Mouse (Mus musculus) megakaryocyte progenitor cell, adult 5-6 weeks (primary cell): ENCODE measurements around the gene Olfm4. TPM values are rescaled to one million over a fixed set of nuclear protein-coding genes. Genes with fewer than 3 reads are reported as not detected.

ENCODE experiments used
- ATAC-seq: replicated peaks from 2 replicates; pipeline ENCODE4 v1.8.0; 2016; ENCODE audit warnings: mild to moderate bottlenecking, moderate TSS enrichment, inconsistent platforms; ENCODE audit not compliant: poor library complexity
- total RNA-seq, 2 experiments: library from RNA; stranded (forward) in 1 of 2; stranded (reverse) in 1 of 2; fragments of 157-497, 149-512 nt in 1 of 2; fragments of 200-1000 nt in 1 of 2; gene quantifications; 2 replicates each; pipeline versions ENCODE4 v1.2.3 to v1.2.4; 2015 to 2017

Olfm4 gene
- total RNA-seq (2015) (5.0 and 5.4 TPM in 2 replicates), total RNA-seq (2017) (3.9 and 4.0 TPM in 2 replicates)

GRCm38 (mm10) chr14:79983781-79984180 lies at the start of gene Olfm4:
Olfm4 (plus strand) TSS chr14:79984081.
- ATAC-seq: no peak

- ATAC-seq: no peak
Observed at GRCm38 (mm10) chr14:79934426-79934825, 49.5 kb upstream of the Olfm4 start.

DNA sequence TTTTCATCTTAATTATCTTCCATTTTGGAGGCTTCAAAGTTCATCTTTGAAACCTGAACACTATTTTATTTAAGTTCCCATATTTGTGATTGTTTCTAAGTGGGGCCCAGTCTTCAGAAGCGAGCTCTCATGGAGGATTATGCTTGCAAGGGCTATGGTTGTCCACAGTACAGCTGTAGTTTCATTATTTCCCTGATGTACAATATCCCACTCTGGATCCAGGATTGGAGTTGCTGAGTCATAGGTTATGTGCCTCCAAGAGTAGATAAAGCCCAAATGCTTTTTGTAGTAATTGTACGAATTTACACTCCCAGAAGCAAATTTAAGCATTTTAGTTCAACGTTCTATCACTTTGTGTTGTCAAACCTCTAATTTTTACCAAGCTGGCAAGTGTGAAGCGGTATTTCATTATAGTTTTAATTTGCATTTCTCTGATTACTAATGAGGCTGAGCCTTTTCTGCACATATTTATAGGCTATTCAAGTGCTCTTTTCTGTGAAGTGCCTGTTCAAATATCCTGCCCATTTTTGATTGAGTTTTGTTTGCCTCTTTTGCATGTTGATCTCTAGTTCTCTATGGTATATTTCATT lies 46.9 kb upstream of the Olfm4 start:
- no peak for ATAC-seq

- ATAC-seq: no peak
Observed at GRCm38 (mm10) chr14:79945876-79946275, 38.0 kb upstream of the Olfm4 start.

DNA sequence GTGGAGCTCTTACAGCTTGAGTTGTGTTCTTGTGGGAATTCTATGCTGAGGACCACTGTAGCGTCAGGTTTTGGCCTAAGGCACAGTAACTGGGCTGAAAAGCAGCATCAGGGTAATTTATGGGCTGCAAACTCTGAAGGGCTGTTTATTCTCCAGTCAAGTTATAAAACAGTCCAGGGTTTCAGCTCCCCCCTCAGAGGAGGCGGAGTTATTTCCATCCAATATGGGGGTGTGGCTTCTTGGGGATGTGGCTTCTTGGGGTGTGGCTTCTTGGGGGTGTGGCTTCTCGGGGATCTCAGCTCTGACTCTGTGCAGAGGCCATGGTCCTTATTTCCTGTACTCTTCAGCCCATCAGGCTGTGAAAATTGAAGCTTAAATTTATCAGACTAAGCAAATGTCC lies 28.2 kb upstream of the Olfm4 start:
- no peak for ATAC-seq

GRCm38 (mm10) chr14:79957789-79958487 lies 25.9 kb upstream of the Olfm4 start:
- no peak for ATAC-seq

DNA sequence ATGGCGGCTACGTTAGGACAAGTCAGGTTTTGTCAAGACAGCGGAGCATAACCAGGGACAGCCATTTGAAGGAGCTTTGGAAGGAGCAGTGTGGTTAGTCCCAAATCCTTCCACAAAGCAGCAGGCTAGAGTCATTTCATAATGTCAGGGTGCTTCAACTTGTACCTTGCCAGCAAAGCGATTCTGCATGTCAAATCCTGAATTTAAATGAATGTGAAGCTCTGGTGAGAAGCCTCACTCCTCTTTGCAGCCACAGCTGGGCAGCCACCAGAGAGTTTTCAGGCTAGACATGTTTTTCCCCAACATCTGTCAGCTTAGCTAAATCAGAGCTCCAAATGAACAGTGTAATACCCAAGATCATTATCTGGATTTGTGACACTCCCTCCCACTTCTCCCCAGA lies 22.7 kb upstream of the Olfm4 start:
- no peak for ATAC-seq

DNA sequence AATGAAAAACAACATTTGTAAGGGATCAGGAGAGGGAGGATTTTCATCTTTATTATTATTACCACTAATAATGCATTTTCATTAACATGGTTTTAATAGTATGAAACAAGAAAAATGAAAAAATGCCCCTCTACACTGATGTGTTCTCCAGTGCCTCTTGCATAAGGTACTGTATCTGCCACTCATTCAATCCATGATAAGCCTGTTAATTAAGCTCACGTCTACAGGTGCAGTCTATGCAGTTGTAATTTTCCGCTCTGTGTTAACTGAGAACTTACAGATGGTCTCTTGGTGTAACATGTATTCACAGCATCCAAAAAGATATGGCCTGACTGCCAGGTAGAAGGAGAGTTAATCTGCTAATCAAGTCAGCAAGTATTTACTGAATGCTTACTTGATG lies 22.3 kb upstream of the Olfm4 start:
- ATAC-seq: no peak

DNA sequence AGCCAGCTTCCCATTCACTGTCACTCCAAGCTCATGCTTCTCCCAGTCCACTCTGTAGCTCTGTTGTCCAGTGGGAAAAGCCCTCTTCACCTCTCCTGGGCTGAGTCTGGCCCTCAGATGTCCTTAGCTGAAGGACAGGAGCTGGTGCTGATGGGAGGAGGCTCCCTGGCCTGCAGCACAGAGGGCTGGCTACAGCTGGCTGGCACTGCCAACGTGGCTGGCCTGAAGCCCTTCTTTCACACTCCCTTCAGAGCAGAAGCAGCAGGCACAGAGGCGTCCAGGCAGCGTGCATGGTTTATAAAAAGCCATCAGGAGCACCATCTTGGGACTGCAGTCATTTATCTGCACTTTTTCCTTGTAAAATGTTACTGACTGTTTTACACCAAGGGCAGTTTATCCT lies 13.7 kb upstream of the Olfm4 start:
- no peak for ATAC-seq

- ATAC-seq: no peak
Observed at GRCm38 (mm10) chr14:79970928-79971738, 12.7 kb upstream of the Olfm4 start.

DNA sequence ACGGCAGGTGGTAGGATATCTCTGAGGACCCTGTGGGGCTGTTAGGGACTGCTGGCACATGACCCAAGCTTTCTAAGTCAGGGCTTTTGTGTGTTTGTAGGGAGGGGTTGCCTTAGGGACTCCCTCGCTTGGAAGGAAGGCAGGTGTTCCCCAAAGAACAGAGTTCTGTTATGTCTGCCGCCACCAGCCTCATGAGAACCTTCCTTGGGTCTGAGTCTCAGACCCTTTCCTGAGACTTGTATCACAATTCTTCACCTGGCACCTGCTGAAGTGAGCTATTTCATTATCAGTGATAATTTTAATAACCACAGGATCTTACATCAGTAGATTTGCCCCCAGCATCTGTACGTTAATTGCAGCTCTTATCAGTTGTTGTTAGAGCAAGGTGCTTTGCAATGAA lies 2.4 kb upstream of the Olfm4 start:
- ATAC-seq: no peak

DNA sequence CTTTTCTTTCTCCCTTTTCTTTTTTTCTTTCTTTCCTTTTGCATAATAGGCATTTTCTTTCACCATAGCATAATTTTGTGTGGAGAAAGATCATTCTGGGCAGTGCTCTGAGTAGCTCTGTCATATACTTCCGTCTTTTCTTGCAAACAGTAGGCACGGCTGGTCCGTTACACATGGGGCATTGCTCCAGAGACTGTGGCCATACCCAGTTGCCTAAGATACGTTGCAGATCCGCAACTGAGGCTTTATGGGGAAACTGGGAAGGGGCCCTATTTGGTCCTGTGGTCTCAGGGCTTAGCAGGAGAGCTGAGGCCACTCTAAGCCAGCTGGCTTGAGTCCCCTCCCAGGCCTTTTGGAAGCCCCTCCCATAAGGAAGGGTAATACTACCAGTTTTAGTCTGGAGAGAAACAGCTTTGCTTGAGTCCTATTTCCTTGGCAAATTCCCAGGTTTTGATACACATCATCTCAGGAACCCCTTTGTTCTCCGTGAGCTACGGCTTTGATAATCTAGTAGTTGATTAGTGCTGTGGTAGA lies 1.3 kb downstream of the Olfm4 start:
- no peak for ATAC-seq

- ATAC-seq: no peak
Observed at GRCm38 (mm10) chr14:79985696-79986095, 1.8 kb downstream of the Olfm4 start.

DNA sequence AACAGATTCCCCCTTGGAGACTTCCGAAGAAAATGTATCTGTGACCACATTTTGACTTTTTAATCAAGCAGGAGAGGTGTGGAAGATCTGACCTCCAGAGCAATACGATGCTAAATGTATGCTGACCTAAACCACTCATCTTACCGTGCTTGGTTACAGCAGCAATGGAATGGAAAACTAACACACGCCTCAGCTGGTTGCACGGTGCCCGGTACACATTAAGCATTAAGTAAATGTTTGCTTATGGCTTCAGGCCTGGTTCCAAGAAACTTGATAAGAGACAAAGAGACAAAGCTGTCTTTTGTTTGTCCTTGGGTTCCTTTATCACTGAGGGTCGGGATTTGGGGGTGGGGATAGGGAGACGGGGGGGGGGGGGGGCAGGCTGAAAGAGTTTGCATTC lies 3.0 kb downstream of the Olfm4 start:
- ATAC-seq: no peak

DNA sequence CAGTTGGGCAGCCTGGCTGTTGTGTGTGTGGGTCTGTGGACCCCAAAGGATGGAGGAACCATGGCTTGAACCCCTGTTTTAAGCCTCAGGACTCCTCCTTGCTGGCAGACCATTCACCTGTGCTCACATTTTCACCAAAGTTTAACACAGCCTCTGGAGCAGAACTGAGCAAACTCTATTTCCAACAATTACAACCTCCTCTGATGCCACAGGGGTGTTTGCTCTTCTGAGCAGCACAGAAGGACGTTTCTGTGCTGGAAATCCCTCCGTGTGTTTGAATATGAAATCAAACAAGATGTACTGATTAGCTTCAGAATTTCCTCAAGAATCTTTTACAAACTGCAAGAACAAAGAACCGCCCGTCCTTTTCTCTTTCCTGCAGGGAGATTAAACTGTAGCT lies 5.9 kb downstream of the Olfm4 start:
- ATAC-seq: no peak

- no peak for ATAC-seq
Observed at GRCm38 (mm10) chr14:79990547-79990946, 6.7 kb downstream of the Olfm4 start.

GRCm38 (mm10) chr14:79997534-79997933 lies 13.7 kb downstream of the Olfm4 start:
- no peak for ATAC-seq

- ATAC-seq: peak; percentile 44; the same call in 1 of the 2 replicates
Observed at GRCm38 (mm10) chr14:80000110-80000531, 16.2 kb downstream of the Olfm4 start.

DNA sequence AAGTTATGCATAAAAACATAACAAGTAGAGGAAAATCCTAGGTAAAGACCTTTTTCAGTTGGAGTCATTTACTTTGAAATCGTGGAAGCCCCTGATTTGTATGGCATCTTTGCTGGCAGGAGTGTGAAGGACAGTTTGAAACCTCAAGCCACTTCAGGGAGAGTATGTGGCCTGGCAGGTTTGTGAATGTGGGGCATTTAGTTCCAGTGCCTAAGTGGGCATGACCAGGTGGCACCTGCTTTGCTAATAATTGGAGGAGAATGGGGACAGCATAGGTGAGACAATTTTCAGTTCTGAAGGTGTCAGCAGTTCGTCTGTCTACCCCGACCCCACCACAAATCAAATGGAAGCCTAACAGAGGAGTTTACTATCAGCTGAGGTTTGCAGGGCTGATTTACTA lies 23.8 kb downstream of the Olfm4 start:
- ATAC-seq: no peak

GRCm38 (mm10) chr14:80010426-80010825 lies 26.5 kb downstream of the Olfm4 start:
- no peak for ATAC-seq

GRCm38 (mm10) chr14:80014966-80015365 lies 31.1 kb downstream of the Olfm4 start:
- no peak for ATAC-seq

DNA sequence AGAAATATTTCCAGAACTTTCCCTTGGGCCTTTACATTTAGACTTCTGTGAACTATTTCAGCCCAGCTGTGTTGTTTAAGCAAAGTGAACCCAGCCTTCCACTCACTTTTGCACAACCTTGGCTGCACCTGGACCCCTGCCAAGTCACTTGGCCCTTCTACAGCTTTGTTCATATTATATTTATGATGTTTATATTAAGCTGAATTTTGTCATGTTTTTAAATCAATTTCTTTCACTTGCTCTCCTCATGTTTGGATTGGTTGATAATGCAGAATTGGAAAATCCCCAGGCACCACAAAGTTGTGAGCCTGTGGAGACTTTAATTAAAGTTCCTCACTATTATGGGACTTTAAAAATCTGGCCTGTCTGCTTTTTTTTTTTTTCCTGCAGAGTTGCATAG lies 32.2 kb downstream of the Olfm4 start:
- ATAC-seq: no peak
